Mouse (Mus musculus): ENCODE measurements around the gene Fam24b. TPM values are rescaled to one million over a fixed set of nuclear protein-coding genes. Genes with fewer than 3 reads are reported as not detected.

Gene Fam24b
- total RNA-seq, 2 experiments from 2014 or later = not detected

Other genes starting within 250 kb of the Fam24b start
- not detected for gene 4933402N03Rik, start 183.2 kb downstream of the Fam24b start, total RNA-seq (2021)
- gene 5430419D17Rik, start 155.1 kb downstream of the Fam24b start, total RNA-seq (2021) = not detected
- under 1 TPM; 0.17 to 0.28 TPM for gene Cuzd1, start 7.2 kb downstream of the Fam24b start, total RNA-seq (2021)
- gene Fam24a, start 4.3 kb upstream of the Fam24b start, total RNA-seq (2021) = not detected
- gene 2310057M21Rik, start 33.2 kb upstream of the Fam24b start, total RNA-seq (2021) = 10 to 100 TPM; 30.5 to 31.0 TPM
- gene Pstk, start 41.6 kb upstream of the Fam24b start, total RNA-seq (2021) = 10 to 100 TPM; 42.2 to 51.4 TPM
- 10 to 100 TPM; 43.8 to 51.4 TPM for gene Ikzf5, start 81.0 kb upstream of the Fam24b start, total RNA-seq (2021)
- gene Acadsb, start 81.1 kb upstream of the Fam24b start, total RNA-seq (2021) = 10 to 100 TPM; 68.2 to 70.0 TPM
- gene Hmx3, start 213.4 kb upstream of the Fam24b start, total RNA-seq (2021) = not detected
- not detected for gene Hmx2, start 219.3 kb upstream of the Fam24b start, total RNA-seq (2021)
- 10 to 100 TPM; 52.9 to 56.1 TPM for gene Bub3, start 230.7 kb upstream of the Fam24b start, total RNA-seq (2021)